Mouse (Mus musculus) embryonic facial prominence, embryonic 10.5 days (tissue): ENCODE data around the gene Negr1. TPM values are rescaled to one million over a fixed set of nuclear protein-coding genes. Genes with fewer than 3 reads are reported as not detected.

ENCODE experiments used
- DNase-seq: peaks from one replicate; pipeline ENCODE4 v3.0.0-alpha.2; 2017; ENCODE audit warnings: low spot score
- H3K27ac ChIP-seq: fragments of 300-500 bp; sonication (generic); replicated peaks from 2 replicates; pipeline ENCODE4 v1.5.1; 2016; ENCODE audit warnings: mild to moderate bottlenecking
- H3K27me3 ChIP-seq: fragments of 300-500 bp; sonication (generic); replicated peaks from 2 replicates; pipeline ENCODE4 v1.6.1; 2016; ENCODE audit warnings: low read depth, mild to moderate bottlenecking; ENCODE audit not compliant: poor library complexity, severe bottlenecking
- H3K36me3 ChIP-seq: fragments of 300-500 bp; sonication (generic); replicated peaks from 2 replicates; pipeline ENCODE4 v1.6.1; 2016; ENCODE audit warnings: mild to moderate bottlenecking, moderate library complexity
- H3K4me1 ChIP-seq: fragments of 300-500 bp; sonication (generic); 2 replicates; pipeline ENCODE4 v1.6.1; 2016
- H3K4me3 ChIP-seq: fragments of 300-500 bp; sonication (generic); 2 replicates; pipeline ENCODE4 v1.5.1; 2016; ENCODE audit warnings: mild to moderate bottlenecking, moderate library complexity
- H3K9me3 ChIP-seq: fragments of 300-500 bp; sonication (generic); 2 replicates; pipeline ENCODE4 v1.6.1; 2016; ENCODE audit warnings: mild to moderate bottlenecking
- WGBS: fragments of 180-500 bp; shearing (Covaris S2); methylation state at CpG from one replicate; pipeline ENCODE4 v1.1.7; 2016; 5-methylcytosine and 5-hydroxymethylcytosine counted together
- polyA plus RNA-seq: library from polyadenylated mRNA; unstranded; fragments of >200 nt; fragmentation: Nextera tagmentation; extraction: Ambion mirVana; gene quantifications from 2 replicates; pipeline ENCODE4 v1.2.1, GENCODE M21; 2016

Negr1 gene
- polyA plus RNA-seq, 1 experiment from 2014 or later = 3.6 TPM

GRCm38 (mm10) chr3:156591125-156591524, 29.5 kb downstream of the Negr1 start:
- H3K4me1 ChIP-seq = no peaks in the 10 kb centered on the region
- H3K4me3 ChIP-seq = no peak overlapping the region
- H3K27me3 ChIP-seq = no peaks in the 10 kb centered on the region
- 83% methylated on average over 2 of the region's 2 CpGs for WGBS
- no peaks in the 10 kb centered on the region for H3K9me3 ChIP-seq
- DNase-seq = no peak
- no peaks in the 10 kb centered on the region for H3K36me3 ChIP-seq
- H3K27ac ChIP-seq = no peak overlapping the region

GRCm38 (mm10) chr3:156606846-156607245, 45.3 kb downstream of the Negr1 start:
- no peaks in the 10 kb centered on the region for H3K36me3 ChIP-seq
- no peak for DNase-seq
- WGBS = 86% methylated on average over 3 of the region's 3 CpGs

GRCm38 (mm10) chr3:156619921-156620320, 58.3 kb downstream of the Negr1 start:
- Histone ChIP-seq H3K4me1 (no peaks in the 10 kb centered on the region), H3K27ac (no peak overlapping the region), H3K36me3 (no peaks in the 10 kb centered on the region), H3K27me3 (no peaks in the 10 kb centered on the region), H3K4me3 (no peak overlapping the region), H3K9me3 (no peaks in the 10 kb centered on the region)
- WGBS = 93% methylated on average over 2 of the region's 2 CpGs
- DNase-seq = no peak

More at GRCm38 (mm10) chr3:156606846-156607245, 45.3 kb downstream of the Negr1 start:
- no peak overlapping the region for H3K27ac ChIP-seq
- no peaks in the 10 kb centered on the region for H3K27me3 ChIP-seq
- no peak overlapping the region for H3K4me3 ChIP-seq
- H3K9me3 ChIP-seq = no peaks in the 10 kb centered on the region
- H3K4me1 ChIP-seq = no peaks in the 10 kb centered on the region

- 55% methylated on average over 2 of the region's 2 CpGs for WGBS
- Histone ChIP-seq H3K36me3 (no peaks in the 10 kb centered on the region), H3K27me3 (no peaks in the 10 kb centered on the region), H3K9me3 (no peaks in the 10 kb centered on the region), H3K4me1 (0 out of 2 replicates have a peak, but pooled peaks cover 11% of the 10 kb centered on the region), H3K4me3 (no peak overlapping the region), H3K27ac (no peak overlapping the region)
- DNase-seq = no peak
Measured at GRCm38 (mm10) chr3:156628594-156628993, 67.0 kb downstream of the Negr1 start.

- H3K4me3 ChIP-seq = no peak overlapping the region
- 43% methylated on average over 3 of the region's 3 CpGs for WGBS
- no peaks in the 10 kb centered on the region for H3K36me3 ChIP-seq
- no peaks in the 10 kb centered on the region for H3K27me3 ChIP-seq
- DNase-seq = no peak
- no peak overlapping the region for H3K27ac ChIP-seq
- H3K4me1 ChIP-seq = 0 out of 2 replicates have a peak, but pooled peaks cover 10% of the 10 kb centered on the region
- no peaks in the 10 kb centered on the region for H3K9me3 ChIP-seq
Measured at GRCm38 (mm10) chr3:156632942-156633341, 71.3 kb downstream of the Negr1 start.

GRCm38 (mm10) chr3:156639382-156639781, 77.8 kb downstream of the Negr1 start:
- Histone ChIP-seq H3K36me3 (no peaks in the 10 kb centered on the region), H3K27me3 (no peaks in the 10 kb centered on the region), H3K4me3 (no peak overlapping the region), H3K27ac (no peak overlapping the region), H3K9me3 (no peaks in the 10 kb centered on the region), H3K4me1 (0 out of 2 replicates have a peak, but pooled peaks cover 2% of the 10 kb centered on the region)
- no peak for DNase-seq
- WGBS = 76% methylated on average over 3 of the region's 3 CpGs

- H3K4me1 ChIP-seq = no peaks in the 10 kb centered on the region
Measured at GRCm38 (mm10) chr3:156643710-156644363, 82.2 kb downstream of the Negr1 start.

GRCm38 (mm10) chr3:156648378-156648777, 86.8 kb downstream of the Negr1 start:
- H3K27me3 ChIP-seq = no peaks in the 10 kb centered on the region
- no peaks in the 10 kb centered on the region for H3K36me3 ChIP-seq
- no peak overlapping the region for H3K4me3 ChIP-seq
- no peaks in the 10 kb centered on the region for H3K9me3 ChIP-seq
- no peak overlapping the region for H3K27ac ChIP-seq
- whole genome bisulfite sequencing = 81% methylated on average over 3 of the region's 3 CpGs
- no peak for DNase-seq
- H3K4me1 ChIP-seq = no peaks in the 10 kb centered on the region

More at GRCm38 (mm10) chr3:156643710-156644363, 82.2 kb downstream of the Negr1 start:
- DNase-seq = peak; percentile 34
- H3K27ac ChIP-seq = no peak overlapping the region
- no peaks in the 10 kb centered on the region for H3K9me3 ChIP-seq
- WGBS = 90% methylated on average over 3 of the region's 3 CpGs
- no peaks in the 10 kb centered on the region for H3K36me3 ChIP-seq
- no peak overlapping the region for H3K4me3 ChIP-seq
- H3K27me3 ChIP-seq = no peaks in the 10 kb centered on the region

GRCm38 (mm10) chr3:156662553-156662952, 101.0 kb downstream of the Negr1 start:
- H3K36me3 ChIP-seq = no peaks in the 10 kb centered on the region
- no peaks in the 10 kb centered on the region for H3K4me1 ChIP-seq
- H3K27me3 ChIP-seq = no peaks in the 10 kb centered on the region
- no peak for DNase-seq
- H3K4me3 ChIP-seq = no peak overlapping the region
- H3K27ac ChIP-seq = no peak overlapping the region
- WGBS = 95% methylated on average over 2 of the region's 2 CpGs
- no peaks in the 10 kb centered on the region for H3K9me3 ChIP-seq

- WGBS = 83% methylated on average over 3 of the region's 3 CpGs
- no peaks in the 10 kb centered on the region for H3K27me3 ChIP-seq
- H3K9me3 ChIP-seq = no peaks in the 10 kb centered on the region
- no peaks in the 10 kb centered on the region for H3K4me1 ChIP-seq
- no peak for DNase-seq
- H3K36me3 ChIP-seq = no peaks in the 10 kb centered on the region
- H3K27ac ChIP-seq = no peak overlapping the region
- H3K4me3 ChIP-seq = no peak overlapping the region
Measured at GRCm38 (mm10) chr3:156672560-156672959, 111.0 kb downstream of the Negr1 start.

GRCm38 (mm10) chr3:156690059-156690605, 128.5 kb downstream of the Negr1 start:
- Histone ChIP-seq H3K4me3 (no peak overlapping the region), H3K36me3 (no peaks in the 10 kb centered on the region), H3K27ac (no peak overlapping the region), H3K27me3 (no peaks in the 10 kb centered on the region), H3K4me1 (no peaks in the 10 kb centered on the region), H3K9me3 (no peaks in the 10 kb centered on the region)
- DNase-seq = no peak
- 88% methylated on average over 5 of the region's 5 CpGs for WGBS

GRCm38 (mm10) chr3:156698687-156699086, 137.1 kb downstream of the Negr1 start:
- Histone ChIP-seq H3K27ac (no peak overlapping the region), H3K36me3 (no peaks in the 10 kb centered on the region), H3K9me3 (no peaks in the 10 kb centered on the region), H3K27me3 (no peaks in the 10 kb centered on the region), H3K4me1 (no peaks in the 10 kb centered on the region), H3K4me3 (no peak overlapping the region)
- no peak for DNase-seq
- WGBS = 88% methylated on average over 1 of the region's 1 CpGs

- no peaks in the 10 kb centered on the region for H3K27me3 ChIP-seq
- no peaks in the 10 kb centered on the region for H3K4me1 ChIP-seq
- no peaks in the 10 kb centered on the region for H3K9me3 ChIP-seq
- no peak overlapping the region for H3K27ac ChIP-seq
- 87% methylated on average over 1 of the region's 1 CpGs for WGBS
- DNase-seq = no peak
- no peaks in the 10 kb centered on the region for H3K36me3 ChIP-seq
- no peak overlapping the region for H3K4me3 ChIP-seq
Measured at GRCm38 (mm10) chr3:156703241-156703640, 141.6 kb downstream of the Negr1 start.
